Comparison of ENCODE assay signal across 9 mouse cellular contexts in the genomic region with DNA sequence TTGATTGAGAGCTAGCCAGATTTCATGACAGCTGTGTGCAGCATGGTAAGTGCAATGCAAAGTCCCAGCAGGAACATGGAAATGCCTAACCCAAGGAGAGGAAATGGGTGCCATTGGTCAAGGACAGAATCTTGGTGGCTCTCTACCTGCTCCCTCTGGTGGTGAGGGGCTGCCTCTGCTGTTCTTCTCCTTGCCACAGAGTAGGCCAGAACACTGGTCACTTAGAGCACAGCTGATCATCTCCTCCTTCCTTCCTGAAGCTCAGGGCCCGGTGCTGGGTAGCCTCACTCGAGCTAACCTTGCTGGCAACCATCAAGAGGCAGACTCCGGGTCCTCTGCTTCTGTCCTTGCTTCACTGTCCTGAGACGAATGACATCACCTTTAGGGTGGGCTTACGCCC. TPM values are rescaled to one million over a fixed set of nuclear protein-coding genes. Genes with fewer than 3 reads are reported as not detected.
DNase-seq lines count a peak whose midpoint lies in the region; ATAC-seq and TF ChIP-seq lines count a peak whose summit lies in the region.
"Had no signal": no experiment of that assay in that cellular context is flagged by ENCODE, and none has a peak within 500 bp of the region (broad histone marks: within the 10 kb centered on the region; RNA-seq: fewer than 3 reads in every experiment).

No protein-coding gene starts in this region.

- no peak overlapping the region for H3K4me2 ChIP-seq in kidney, embryonic 14.5 days (replicated peaks; ENCODE audit: low read depth, low read length)
- no peak overlapping the region for H3K4me2 ChIP-seq in lung, postnatal 0 days (replicated peaks; ENCODE audit: low read depth, low read length)
- H3K4me2 ChIP-seq: neural tube, embryonic 13.5 days had no signal

- no peak for ATAC-seq in kidney, embryonic 14.5 days (ENCODE audit: low FRiP score, low TSS enrichment)
- no peak for ATAC-seq in lung, postnatal 0 days

- H3K9ac ChIP-seq in kidney, embryonic 14.5 days (ENCODE audit: low read depth, low read length), result no peak overlapping the region
- H3K9ac ChIP-seq in lung, postnatal 0 days (replicated peaks; ENCODE audit: low read depth), result no peak overlapping the region
- H3K9ac ChIP-seq: neural tube, embryonic 13.5 days had no signal

- H3K4me1 ChIP-seq in kidney, embryonic 14.5 days (ENCODE audit: control insufficient read depth, insufficient read depth, low read length), result no peaks in the 10 kb centered on the region
- no peaks in the 10 kb centered on the region for H3K4me1 ChIP-seq in lung, postnatal 0 days (ENCODE audit: insufficient read depth, low read depth, low read length)
- H3K4me1 ChIP-seq: neural tube, embryonic 13.5 days had no signal

- TF ChIP-seq EP300 in lung, postnatal 0 days (IDR thresholded peaks at IDR 0.05), result no peak

- H3K9me3 ChIP-seq in kidney, embryonic 14.5 days (ENCODE audit: control insufficient read depth, low read length), result no peaks in the 10 kb centered on the region
- H3K9me3 ChIP-seq in lung, postnatal 0 days (ENCODE audit: low read length), result no peaks in the 10 kb centered on the region
- H3K9me3 ChIP-seq: neural tube, embryonic 13.5 days had no signal

- WGBS in kidney, embryonic 14.5 days, result 71% methylated on average over 5 of the region's 5 CpGs
- 54% methylated on average over 5 of the region's 5 CpGs for WGBS in lung, postnatal 0 days

- TF ChIP-seq CTCF in lung, postnatal 0 days (IDR thresholded peaks at IDR 0.05), result peak; percentile 71

- H3K36me3 ChIP-seq in kidney, embryonic 14.5 days (ENCODE audit: control insufficient read depth, insufficient read depth, low read length), result no peaks in the 10 kb centered on the region
- H3K36me3 ChIP-seq in lung, postnatal 0 days (ENCODE audit: insufficient read depth, low read length), result no peaks in the 10 kb centered on the region
- H3K36me3 ChIP-seq: neural tube, embryonic 13.5 days had no signal

- no peaks in the 10 kb centered on the region for H3K27me3 ChIP-seq in kidney, embryonic 14.5 days (ENCODE audit: control insufficient read depth, insufficient read depth, low read length)
- H3K27me3 ChIP-seq in lung, postnatal 0 days (replicated peaks; ENCODE audit: insufficient read depth, low read length), result no peaks in the 10 kb centered on the region
- H3K27me3 ChIP-seq: neural tube, embryonic 13.5 days had no signal

- peak; percentile 49 for DNase-seq in kidney, adult 18-20 months
- peak; percentile 45 for DNase-seq in MN1 (ENCODE audit: low spot score)
- DNase-seq in cerebellum, adult 18-20 months, result peak; percentile 58 to 60
- peak; percentile 16 for DNase-seq in induced T-regulatory cell, adult 2 months (ENCODE audit: low read depth)
- peak; percentile 22 for DNase-seq in lung, postnatal 0 days (ENCODE audit: low spot score)
- no peak for DNase-seq in B cell, adult 2 months
- no peak for DNase-seq in spleen, adult 18-20 months

- no peak overlapping the region for H3K27ac ChIP-seq in kidney, embryonic 14.5 days (ENCODE audit: low read depth, low read length)
- H3K27ac ChIP-seq in lung, postnatal 0 days (ENCODE audit: low read length), result no peak overlapping the region
- H3K27ac ChIP-seq: neural tube, embryonic 13.5 days had no signal

- H3K4me3 ChIP-seq in kidney, embryonic 14.5 days (ENCODE audit: low read length), result no peak overlapping the region
- H3K4me3 ChIP-seq in lung, postnatal 0 days (ENCODE audit: low read depth, low read length), result no peak overlapping the region
- H3K4me3 ChIP-seq: neural tube, embryonic 13.5 days had no signal

RNA-seq across cellular contexts. Expression of a gene that starts 39.6 kb away (rescaled TPM):
- 57.7 and 68.6 TPM in 2 replicates for polyA plus RNA-seq in kidney, embryonic 14.5 days (2014; fragmentation: Nextera tagmentation; extraction: Ambion mirVana)
- 53.4 and 53.5 TPM in 2 replicates for polyA plus RNA-seq in lung, postnatal 0 days (2015; fragmentation: Nextera tagmentation; extraction: Ambion mirVana)

Comparison
In these comparisons a context has a peak if more than half of its experiments do, and no peak if none do; other contexts are left out.
1. DNase-seq: peak in kidney, adult 18-20 months (single experiment), MN1 (single experiment), cerebellum, adult 18-20 months (2 of 2), induced T-regulatory cell, adult 2 months (single experiment) and lung, postnatal 0 days (single experiment); none in B cell, adult 2 months (0 of 2) and spleen, adult 18-20 months (0 of 2).